ENCODE assay signal across 11 mouse cellular contexts in the genomic region with DNA sequence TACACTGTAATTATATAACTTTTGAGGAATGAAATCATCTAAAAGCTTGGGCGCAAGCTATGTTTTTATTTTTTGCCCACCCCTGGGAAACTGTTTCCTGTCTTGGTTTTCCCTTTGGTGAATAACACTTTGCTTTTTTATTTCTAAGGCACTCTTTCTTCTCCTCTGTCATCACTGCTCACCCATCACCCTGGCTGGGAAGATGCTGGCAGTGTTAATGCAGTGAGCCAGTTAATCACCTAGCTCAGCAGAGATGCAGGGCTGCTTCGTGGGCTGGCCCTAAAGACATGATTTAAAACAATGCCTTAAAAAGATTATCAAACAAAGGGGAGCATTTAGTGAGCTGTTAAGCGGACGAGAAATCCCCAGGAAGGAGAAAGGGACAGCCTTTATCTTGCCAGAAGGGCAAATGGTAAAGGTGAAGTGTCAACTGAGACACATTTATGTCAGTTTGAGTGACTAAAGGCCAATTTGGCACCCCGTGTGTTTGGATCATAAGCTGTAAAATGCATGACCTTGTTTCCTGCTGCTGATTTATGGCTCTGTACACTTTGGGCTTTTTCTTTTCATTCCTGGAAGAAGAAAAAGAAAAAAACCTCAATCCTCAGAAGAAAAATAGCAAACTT.
DNase-seq lines count a peak whose midpoint lies in the region; ATAC-seq lines count a peak whose summit lies in the region.
"Had no signal": no experiment of that assay in that cellular context is flagged by ENCODE, and none has a peak within 500 bp of the region (broad histone marks: within the 10 kb centered on the region; RNA-seq: fewer than 3 reads in every experiment).

No protein-coding gene starts in this region.

- ATAC-seq in heart, embryonic 12.5 days (ENCODE audit: insufficient number of reproducible peaks, low FRiP score): no peak
- ATAC-seq in midbrain, embryonic 13.5 days: no peak
- no peak for ATAC-seq in midbrain, embryonic 14.5 days (ENCODE audit: low FRiP score, low TSS enrichment)
- ATAC-seq: inflammation-experienced regulatory T-cells, adult 6 months had no signal

- no peaks in the 10 kb centered on the region for H3K27me3 ChIP-seq in heart, embryonic 12.5 days (replicated peaks)
- 0 out of 2 replicates have a peak, but pooled peaks cover 8% of the 10 kb centered on the region for H3K27me3 ChIP-seq in midbrain, embryonic 13.5 days
- no peaks in the 10 kb centered on the region; the same call in 1 of the 2 replicates for H3K27me3 ChIP-seq in midbrain, embryonic 14.5 days (ENCODE audit: control insufficient read depth, insufficient read depth, low read length)

- 24% methylated on average over 5 of the region's 5 CpGs for WGBS in heart, embryonic 12.5 days
- 17% methylated on average over 5 of the region's 5 CpGs for WGBS in midbrain, embryonic 13.5 days
- 23% methylated on average over 5 of the region's 5 CpGs for WGBS in midbrain, embryonic 14.5 days

- no peaks in the 10 kb centered on the region for H3K9me3 ChIP-seq in heart, embryonic 12.5 days (replicated peaks)
- H3K9me3 ChIP-seq in midbrain, embryonic 13.5 days: no peaks in the 10 kb centered on the region
- no peaks in the 10 kb centered on the region for H3K9me3 ChIP-seq in midbrain, embryonic 14.5 days (ENCODE audit: control insufficient read depth, low read length)

- H3K4me2 ChIP-seq in heart, embryonic 12.5 days: peak overlapping the region; percentile 4; the same call in 1 of the 2 replicates
- no peak overlapping the region for H3K4me2 ChIP-seq in midbrain, embryonic 13.5 days (replicated peaks)
- no peak overlapping the region for H3K4me2 ChIP-seq in midbrain, embryonic 14.5 days (ENCODE audit: low read length)
- H3K4me2 ChIP-seq: liver, embryonic 11.5 days had no signal

- no peak overlapping the region for H3K4me3 ChIP-seq in heart, embryonic 12.5 days
- no peak overlapping the region for H3K4me3 ChIP-seq in midbrain, embryonic 13.5 days (replicated peaks)
- no peak overlapping the region for H3K4me3 ChIP-seq in midbrain, embryonic 14.5 days (replicated peaks; ENCODE audit: low read depth, low read length)

- peak overlapping the region; percentile 34; the same call in 1 of the 2 replicates for H3K27ac ChIP-seq in heart, embryonic 12.5 days (ENCODE audit: poor library complexity, severe bottlenecking)
- H3K27ac ChIP-seq in midbrain, embryonic 13.5 days: peak overlapping the region; percentile 45; the same call in 1 of the 2 replicates
- no peak overlapping the region; the same call in 1 of the 2 replicates for H3K27ac ChIP-seq in midbrain, embryonic 14.5 days (replicated peaks; ENCODE audit: low read depth, low read length)

- H3K9ac ChIP-seq in heart, embryonic 12.5 days: no peak overlapping the region
- no peak overlapping the region for H3K9ac ChIP-seq in midbrain, embryonic 13.5 days (replicated peaks)
- H3K9ac ChIP-seq in midbrain, embryonic 14.5 days (replicated peaks; ENCODE audit: low read length): no peak overlapping the region

- H3K36me3 ChIP-seq in heart, embryonic 12.5 days: no peaks in the 10 kb centered on the region
- no peaks in the 10 kb centered on the region for H3K36me3 ChIP-seq in midbrain, embryonic 13.5 days
- H3K36me3 ChIP-seq in midbrain, embryonic 14.5 days (ENCODE audit: control insufficient read depth, insufficient read depth, low read length): no peaks in the 10 kb centered on the region

- peaks cover 66% of the 10 kb centered on the region for H3K4me1 ChIP-seq in heart, embryonic 12.5 days (replicated peaks)
- peaks cover 32% of the 10 kb centered on the region for H3K4me1 ChIP-seq in midbrain, embryonic 13.5 days (replicated peaks)
- H3K4me1 ChIP-seq in midbrain, embryonic 14.5 days (ENCODE audit: control insufficient read depth, insufficient read depth, low read length): peaks cover 28% of the 10 kb centered on the region

- intact Hi-C loops in heart, postnatal 36 days (cut with DNase I): loop anchor here (5.0 kb wide), 1 partner anchor 145 kb away; no protein-coding TSS in a partner anchor

- no peak for DNase-seq in heart, postnatal 36 days
- DNase-seq in midbrain, embryonic 14.5 days: no peak
- DNase-seq in embryo, embryonic 10.5 days (ENCODE audit: low spot score): peak; percentile 67
- peak; percentile 72 for DNase-seq in mesoderm, embryonic 11.5 days (ENCODE audit: low read depth, low spot score)
- no peak for DNase-seq in thymus, postnatal 4 days
- DNase-seq: gastrocnemius, postnatal 10 days; lung, postnatal 4 days had no signal

Comparison
In these comparisons a context has a peak if more than half of its experiments do, and no peak if none do; other contexts are left out.
1. DNase-seq: peak in embryo, embryonic 10.5 days (single experiment) and mesoderm, embryonic 11.5 days (single experiment); none in heart, postnatal 36 days (0 of 2), midbrain, embryonic 14.5 days (single experiment) and thymus, postnatal 4 days (single experiment).